Mouse (Mus musculus) frontal cortex, postnatal 36 days (tissue): ENCODE measurements around the gene Sema3b.

Experiments used
- DNase-seq, 2 experiments: peaks; one replicate each; pipeline ENCODE4 v3.0.0; 2022; ENCODE audit warnings: low spot score in 2 of 2

Gene Sema3b

DNA sequence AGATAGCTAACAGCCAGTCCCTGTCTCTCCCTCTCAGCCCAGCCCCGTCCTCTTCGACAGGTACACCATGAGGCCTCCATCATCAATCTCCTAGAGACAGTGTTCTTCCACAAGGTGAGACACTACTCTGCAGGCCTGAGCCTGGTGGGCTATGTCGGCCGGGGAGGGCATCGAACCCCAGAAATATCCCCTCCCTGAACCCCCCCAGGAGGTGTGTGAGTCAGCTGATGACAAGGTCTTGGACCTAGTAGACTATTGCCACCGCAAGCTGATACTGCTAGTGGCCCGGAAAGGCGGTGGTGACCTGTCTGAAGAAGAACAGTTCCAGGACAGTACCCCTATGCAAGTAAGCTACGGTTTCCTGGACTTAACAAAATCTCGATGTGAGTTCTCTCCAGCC is 60.2 kb downstream of the Sema3b start:
- no peak for DNase-seq

DNA sequence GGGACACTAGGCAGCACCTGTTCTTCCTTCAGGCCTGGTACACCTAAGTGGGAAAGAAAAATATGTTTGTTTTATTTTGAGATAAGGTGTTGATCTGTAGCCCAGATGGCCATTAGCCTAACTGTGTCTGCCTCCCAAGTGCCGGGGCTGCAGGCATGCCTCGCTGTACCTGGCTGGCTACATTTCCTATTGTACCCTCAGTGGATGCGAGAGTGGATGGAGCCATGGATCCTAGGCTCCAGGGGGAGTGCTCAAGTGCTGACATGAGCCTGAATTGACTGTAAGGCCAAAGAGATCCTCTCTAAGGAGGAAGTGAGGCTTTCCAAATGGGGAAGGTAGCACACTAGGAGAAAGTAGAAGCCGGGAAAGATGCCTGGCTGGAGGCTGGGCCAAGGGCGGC is 61.1 kb downstream of the Sema3b start:
- DNase-seq, result no peak
